Mouse (Mus musculus): ENCODE measurements around the gene Cnpy4. TPM values are rescaled to one million over a fixed set of nuclear protein-coding genes. Genes with fewer than 3 reads are reported as not detected.
A peak's percentile ranks its signal among the peaks of the same experiment; 100 is the strongest.
"Not testable (repeated sequence)": the region's sequence is repeated elsewhere in the genome, so short reads cannot be mapped to it uniquely, and the experiment has no call there.

The Cnpy4 gene
- polyA plus RNA-seq, 1 experiment from 2014 or later, result 28.2 TPM

DNA sequence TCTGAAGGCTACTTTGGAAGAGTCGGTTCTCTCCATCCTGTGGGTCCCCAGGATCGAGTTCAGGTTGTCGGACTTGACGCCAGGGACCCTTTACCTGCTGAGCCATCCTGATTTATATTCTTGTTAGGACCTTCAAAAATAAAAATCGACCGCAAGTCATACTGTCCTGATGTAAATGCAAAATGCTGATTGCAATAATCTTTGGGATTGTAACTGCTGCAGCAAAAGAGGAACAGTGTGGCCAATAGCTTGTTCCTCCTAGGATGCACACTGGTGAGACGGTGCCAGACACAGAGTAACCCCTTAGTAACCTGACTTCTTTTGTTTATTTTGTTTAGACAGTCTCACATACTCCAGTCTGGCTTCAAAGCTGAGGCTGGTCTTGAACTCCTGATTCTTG, 8.2 kb downstream of the Cnpy4 start:
- Histone ChIP-seq H3K4me3 (ENCODE audit: low read length) (peak overlapping the region; percentile 63), H3K27me3 (replicated peaks; ENCODE audit: control insufficient read depth, insufficient read depth, low read length) (no peaks in the 10 kb centered on the region), H3K27ac (ENCODE audit: low read depth, low read length) (peak overlapping the region; percentile 89), H3K9ac (ENCODE audit: low read depth, low read length) (peak overlapping the region; percentile 90), H3K9me3 (ENCODE audit: control insufficient read depth, low read length) (no peaks in the 10 kb centered on the region), H3K4me2 (ENCODE audit: low read length) (peak overlapping the region; percentile 89), H3K36me3 (ENCODE audit: control insufficient read depth, insufficient read depth, low read length) (no peaks in the 10 kb centered on the region; the same call in 1 of the 2 replicates), H3K4me1 (ENCODE audit: control insufficient read depth, insufficient read depth, low read depth, low read length) (peaks cover 14% of the 10 kb centered on the region)
- WGBS, result 71% methylated on average over 7 of the region's 7 CpGs
- ATAC-seq, result no peak

DNA sequence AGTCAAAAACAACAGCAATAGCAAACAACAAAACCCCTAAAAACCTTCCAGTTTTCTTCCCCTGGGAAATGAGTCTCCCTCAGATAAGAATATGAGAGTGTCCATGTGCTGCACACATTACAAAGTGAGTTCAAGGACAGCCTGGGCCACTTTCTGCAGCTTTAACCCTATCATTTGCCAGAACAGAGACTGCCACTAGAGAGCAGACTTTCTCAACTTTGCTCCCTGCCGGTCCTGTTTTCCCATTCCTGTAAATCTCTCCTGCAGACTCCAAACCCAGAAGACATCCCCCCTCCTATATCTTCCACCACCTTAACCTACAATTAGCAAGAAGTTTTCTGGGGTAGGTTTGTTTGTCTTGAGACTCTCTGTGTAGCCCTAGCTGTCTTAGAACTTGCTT, 12.3 kb downstream of the Cnpy4 start:
- H3K9ac ChIP-seq (ENCODE audit: low read depth, low read length), result no peak overlapping the region
- WGBS, result 0% methylated on average over 1 of the region's 1 CpGs

GRCm38 (mm10) chr5:138202086-138202485, 14.8 kb downstream of the Cnpy4 start:
- H3K9me3 ChIP-seq (ENCODE audit: control insufficient read depth, low read length), result no peaks in the 10 kb centered on the region
- no peak overlapping the region for H3K27ac ChIP-seq (ENCODE audit: low read depth, low read length)
- no peak overlapping the region for H3K4me2 ChIP-seq (ENCODE audit: low read length)
- no peak for ATAC-seq
- H3K36me3 ChIP-seq (ENCODE audit: control insufficient read depth, insufficient read depth, low read length), result no peaks in the 10 kb centered on the region
- no peak overlapping the region for H3K9ac ChIP-seq (ENCODE audit: low read depth, low read length)
- no peaks in the 10 kb centered on the region for H3K27me3 ChIP-seq (replicated peaks; ENCODE audit: control insufficient read depth, insufficient read depth, low read length)
- H3K4me1 ChIP-seq (ENCODE audit: control insufficient read depth, insufficient read depth, low read depth, low read length), result no peaks in the 10 kb centered on the region
- H3K4me3 ChIP-seq (ENCODE audit: low read length), result no peak overlapping the region
- 80% methylated on average over 3 of the region's 3 CpGs for WGBS

More for the DNA sequence above, 12.3 kb downstream of the Cnpy4 start:
- peaks cover 11% of the 10 kb centered on the region for H3K4me1 ChIP-seq (ENCODE audit: control insufficient read depth, insufficient read depth, low read depth, low read length)
- no peaks in the 10 kb centered on the region for H3K36me3 ChIP-seq (ENCODE audit: control insufficient read depth, insufficient read depth, low read length)
- no peaks in the 10 kb centered on the region for H3K27me3 ChIP-seq (replicated peaks; ENCODE audit: control insufficient read depth, insufficient read depth, low read length)
- no peak for ATAC-seq
- H3K4me2 ChIP-seq (ENCODE audit: low read length), result no peak overlapping the region
- no peak overlapping the region for H3K4me3 ChIP-seq (ENCODE audit: low read length)
- no peaks in the 10 kb centered on the region for H3K9me3 ChIP-seq (ENCODE audit: control insufficient read depth, low read length)
- H3K27ac ChIP-seq (ENCODE audit: low read depth, low read length), result no peak overlapping the region

DNA sequence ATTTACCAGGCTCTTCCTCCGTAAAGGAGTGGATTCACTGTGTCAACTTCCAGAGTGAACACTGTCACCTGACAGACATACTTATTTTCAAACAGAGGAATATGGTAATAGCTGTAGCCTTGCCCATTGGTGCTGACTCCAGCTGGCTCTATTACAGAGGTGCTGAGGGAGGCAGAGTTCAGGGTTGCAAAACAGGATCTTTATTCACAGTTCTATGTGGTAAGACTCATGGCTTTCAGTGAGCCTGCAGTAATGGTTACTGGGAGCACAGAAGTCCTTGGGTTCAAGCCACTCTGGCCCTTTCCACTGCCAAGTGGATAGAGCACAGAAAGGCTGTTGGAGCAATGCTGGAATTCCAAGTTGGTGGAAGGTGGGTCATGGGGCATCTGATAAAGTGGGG, 20.0 kb downstream of the Cnpy4 start:
- no peaks in the 10 kb centered on the region for H3K27me3 ChIP-seq (replicated peaks; ENCODE audit: control insufficient read depth, insufficient read depth, low read length)

DNA sequence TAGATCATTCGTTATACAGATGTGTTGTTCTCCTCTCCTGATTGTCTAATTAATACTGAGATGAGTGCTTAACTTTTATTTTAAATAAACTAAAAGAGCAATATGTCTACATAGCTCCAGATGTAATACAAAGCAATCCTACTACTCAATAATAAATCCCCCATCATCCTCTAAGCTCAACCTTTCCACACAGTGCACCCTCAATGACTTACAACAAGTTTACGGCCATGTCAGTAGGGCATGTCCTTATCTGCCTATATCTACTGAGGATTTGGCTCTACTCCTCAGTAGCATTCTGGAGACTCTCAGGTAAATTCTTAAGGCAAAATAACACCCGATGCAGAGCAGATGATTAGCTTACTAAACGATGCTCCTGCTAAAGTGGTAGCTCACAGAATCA, 20.6 kb downstream of the Cnpy4 start:
- no peaks in the 10 kb centered on the region for H3K9me3 ChIP-seq (ENCODE audit: control insufficient read depth, low read length)
- H3K9ac ChIP-seq (ENCODE audit: low read depth, low read length), result no peak overlapping the region
- no peak overlapping the region for H3K4me3 ChIP-seq (ENCODE audit: low read length)
- no peaks in the 10 kb centered on the region for H3K27me3 ChIP-seq (replicated peaks; ENCODE audit: control insufficient read depth, insufficient read depth, low read length)
- WGBS, result 88% methylated on average over 4 of the region's 4 CpGs
- H3K4me2 ChIP-seq (ENCODE audit: low read length), result no peak overlapping the region
- H3K4me1 ChIP-seq (ENCODE audit: control insufficient read depth, insufficient read depth, low read depth, low read length), result no peaks in the 10 kb centered on the region
- no peak for ATAC-seq
- no peak overlapping the region for H3K27ac ChIP-seq (ENCODE audit: low read depth, low read length)
- H3K36me3 ChIP-seq (ENCODE audit: control insufficient read depth, insufficient read depth, low read length), result no peaks in the 10 kb centered on the region

More for the DNA sequence above, 20.0 kb downstream of the Cnpy4 start:
- no peak overlapping the region for H3K9ac ChIP-seq (ENCODE audit: low read depth, low read length)
- no peak overlapping the region for H3K4me2 ChIP-seq (ENCODE audit: low read length)
- 86% methylated on average over 1 of the region's 1 CpGs for WGBS
- H3K27ac ChIP-seq (ENCODE audit: low read depth, low read length), result no peak overlapping the region
- no peaks in the 10 kb centered on the region for H3K36me3 ChIP-seq (ENCODE audit: control insufficient read depth, insufficient read depth, low read length)
- no peaks in the 10 kb centered on the region for H3K4me1 ChIP-seq (ENCODE audit: control insufficient read depth, insufficient read depth, low read depth, low read length)
- no peak overlapping the region for H3K4me3 ChIP-seq (ENCODE audit: low read length)
- ATAC-seq, result no peak
- no peaks in the 10 kb centered on the region for H3K9me3 ChIP-seq (ENCODE audit: control insufficient read depth, low read length)

DNA sequence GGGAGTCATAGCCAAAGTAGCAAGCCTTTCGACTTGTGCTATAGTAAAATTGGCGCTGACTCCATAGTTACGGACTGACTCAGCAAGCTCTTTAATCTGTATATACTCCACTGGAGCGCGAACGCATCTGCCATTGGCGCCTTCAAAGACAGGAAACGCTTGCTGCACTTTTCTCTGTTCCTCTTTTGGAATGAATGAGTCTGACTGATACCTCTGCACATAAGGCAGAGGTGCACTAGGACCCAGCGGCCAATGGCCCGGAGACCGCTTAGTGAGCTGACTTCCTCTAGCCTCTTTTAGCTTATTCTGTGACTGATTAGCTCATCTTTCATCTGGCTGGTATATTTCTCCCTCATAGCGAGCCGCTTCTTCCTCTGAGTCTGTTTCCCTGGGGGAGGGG, 29.3 kb downstream of the Cnpy4 start:
- not testable (repeated sequence) for H3K27ac ChIP-seq (ENCODE audit: low read depth, low read length); H3K9ac ChIP-seq (ENCODE audit: low read depth, low read length); ATAC-seq; H3K27me3 ChIP-seq (replicated peaks; ENCODE audit: control insufficient read depth, insufficient read depth, low read length); H3K4me1 ChIP-seq (ENCODE audit: control insufficient read depth, insufficient read depth, low read depth, low read length); H3K4me3 ChIP-seq (ENCODE audit: low read length); H3K36me3 ChIP-seq (ENCODE audit: control insufficient read depth, insufficient read depth, low read length); H3K9me3 ChIP-seq (ENCODE audit: control insufficient read depth, low read length); H3K4me2 ChIP-seq (ENCODE audit: low read length)
- 91% methylated on average over 13 of the region's 13 CpGs for WGBS

GRCm38 (mm10) chr5:138219864-138220263, 32.6 kb downstream of the Cnpy4 start:
- no peak for ATAC-seq
- no peak overlapping the region for H3K9ac ChIP-seq (ENCODE audit: low read depth, low read length)
- no peak overlapping the region for H3K4me3 ChIP-seq (ENCODE audit: low read length)
- H3K27me3 ChIP-seq (replicated peaks; ENCODE audit: control insufficient read depth, insufficient read depth, low read length), result no peaks in the 10 kb centered on the region
- 82% methylated on average over 2 of the region's 2 CpGs for WGBS
- H3K4me1 ChIP-seq (ENCODE audit: control insufficient read depth, insufficient read depth, low read depth, low read length), result no peaks in the 10 kb centered on the region
- H3K36me3 ChIP-seq (ENCODE audit: control insufficient read depth, insufficient read depth, low read length), result no peaks in the 10 kb centered on the region
- no peaks in the 10 kb centered on the region for H3K9me3 ChIP-seq (ENCODE audit: control insufficient read depth, low read length)
- no peak overlapping the region for H3K27ac ChIP-seq (ENCODE audit: low read depth, low read length)
- no peak overlapping the region for H3K4me2 ChIP-seq (ENCODE audit: low read length)

DNA sequence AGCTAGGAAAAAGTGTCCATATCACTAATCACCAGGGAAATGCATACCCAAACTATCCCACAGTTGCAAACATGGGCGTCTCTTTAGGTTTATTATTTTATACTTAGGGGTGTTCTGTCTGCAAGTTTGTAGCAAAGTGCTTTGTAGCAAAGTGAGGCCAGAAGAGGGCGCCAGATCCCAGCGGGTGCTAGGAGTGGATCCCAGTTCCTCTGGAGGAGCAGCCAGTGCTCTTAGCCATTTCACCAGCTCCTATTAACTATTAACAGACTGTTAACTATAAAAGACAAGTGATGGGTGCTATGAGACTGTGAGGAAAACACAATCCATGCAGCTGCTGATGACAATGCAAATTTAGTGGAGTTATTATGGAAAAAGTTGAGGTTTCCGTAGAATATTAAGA, 34.8 kb downstream of the Cnpy4 start:
- Histone ChIP-seq H3K4me2 (ENCODE audit: low read length) (no peak overlapping the region), H3K4me1 (ENCODE audit: control insufficient read depth, insufficient read depth, low read depth, low read length) (no peaks in the 10 kb centered on the region), H3K27ac (ENCODE audit: low read depth, low read length) (no peak overlapping the region), H3K9me3 (ENCODE audit: control insufficient read depth, low read length) (no peaks in the 10 kb centered on the region), H3K36me3 (ENCODE audit: control insufficient read depth, insufficient read depth, low read length) (no peaks in the 10 kb centered on the region), H3K4me3 (ENCODE audit: low read length) (no peak overlapping the region), H3K27me3 (replicated peaks; ENCODE audit: control insufficient read depth, insufficient read depth, low read length) (no peaks in the 10 kb centered on the region), H3K9ac (ENCODE audit: low read depth, low read length) (no peak overlapping the region)
- ATAC-seq, result no peak
- 23% methylated on average over 4 of the region's 4 CpGs for WGBS

GRCm38 (mm10) chr5:138223287-138223686, 36.0 kb downstream of the Cnpy4 start:
- Histone ChIP-seq H3K9me3 (ENCODE audit: control insufficient read depth, low read length) (no peaks in the 10 kb centered on the region), H3K9ac (ENCODE audit: low read depth, low read length) (no peak overlapping the region), H3K4me2 (ENCODE audit: low read length) (no peak overlapping the region), H3K4me3 (ENCODE audit: low read length) (no peak overlapping the region), H3K27me3 (replicated peaks; ENCODE audit: control insufficient read depth, insufficient read depth, low read length) (no peaks in the 10 kb centered on the region), H3K27ac (ENCODE audit: low read depth, low read length) (no peak overlapping the region), H3K4me1 (ENCODE audit: control insufficient read depth, insufficient read depth, low read depth, low read length) (no peaks in the 10 kb centered on the region), H3K36me3 (ENCODE audit: control insufficient read depth, insufficient read depth, low read length) (no peaks in the 10 kb centered on the region)
- ATAC-seq, result no peak
- WGBS, result 65% methylated on average over 3 of the region's 3 CpGs

DNA sequence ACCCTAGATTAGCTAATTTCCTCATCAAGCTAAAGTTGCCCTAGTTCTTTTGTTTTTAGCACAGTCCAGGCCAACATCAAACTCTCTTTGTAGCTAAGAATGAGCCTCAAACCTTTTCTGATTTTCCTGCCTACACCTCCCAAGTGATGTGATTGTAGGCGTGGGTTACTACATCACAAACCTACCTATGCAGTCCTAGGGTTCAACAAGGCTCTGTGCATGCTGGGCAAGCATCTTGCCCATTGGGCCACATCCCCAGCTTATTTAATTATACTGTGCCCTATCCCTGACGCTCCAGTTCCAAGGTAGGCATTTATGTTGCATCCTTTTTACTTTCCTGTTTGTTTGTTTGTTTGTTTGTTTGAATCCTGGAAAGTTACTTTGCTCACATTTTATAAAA, 38.4 kb downstream of the Cnpy4 start, which contains the start of gene Nxpe5:
TSS of gene Nxpe5 (plus strand) at position 199 of the 400 bp plus-strand sequence.
- H3K4me3 ChIP-seq (ENCODE audit: low read length), result no peak within 1 kb of the TSS
- H3K9ac ChIP-seq (ENCODE audit: low read depth, low read length), result no peak within 1 kb of the TSS
- H3K36me3 ChIP-seq (ENCODE audit: control insufficient read depth, insufficient read depth, low read length), result no peaks in the 10 kb centered on the region
- H3K4me1 ChIP-seq (ENCODE audit: control insufficient read depth, insufficient read depth, low read depth, low read length), result no peaks in the 10 kb centered on the region
- H3K9me3 ChIP-seq (ENCODE audit: control insufficient read depth, low read length), result no peaks in the 10 kb centered on the region
- no peak for ATAC-seq
- 58% methylated on average over 2 of the region's 2 CpGs for WGBS
- no peaks in the 10 kb centered on the region for H3K27me3 ChIP-seq (replicated peaks; ENCODE audit: control insufficient read depth, insufficient read depth, low read length)
- H3K4me2 ChIP-seq (ENCODE audit: low read length), result no peak within 1 kb of the TSS
- no peak within 1 kb of the TSS for H3K27ac ChIP-seq (ENCODE audit: low read depth, low read length)

All from hindbrain, embryonic 16.5 days (tissue).